Mouse (Mus musculus): Measurements from ENCODE around the gene Cage1. TPM values are rescaled to one million over a fixed set of nuclear protein-coding genes. Genes with fewer than 3 reads are reported as not detected.

Gene Cage1
- polyA plus RNA-seq, 2 experiments: 0.57 to 1.3 TPM

GRCm38 (mm10) chr13:37962541-37962940, 74.3 kb downstream of the Cage1 start:
- no peak for ATAC-seq (ENCODE audit: low FRiP score, low read depth)

GRCm38 (mm10) chr13:37959936-37960335, 76.9 kb downstream of the Cage1 start:
- 88% methylated on average over 7 of the region's 7 CpGs for WGBS
- no peak for ATAC-seq (ENCODE audit: low FRiP score, low read depth)
- Histone ChIP-seq H3K27ac (replicated peaks; ENCODE audit: low read depth, low read length) (no peak overlapping the region), H3K9ac (ENCODE audit: low read depth, low read length, severe bottlenecking) (no peak overlapping the region), H3K36me3 (ENCODE audit: control insufficient read depth, insufficient read depth, low read length) (no peaks in the 10 kb centered on the region), H3K4me2 (replicated peaks; ENCODE audit: low read depth, low read length, severe bottlenecking) (no peak overlapping the region), H3K9me3 (ENCODE audit: control insufficient read depth, low read length) (no peaks in the 10 kb centered on the region), H3K4me1 (ENCODE audit: control insufficient read depth, insufficient read depth, low read length) (peaks cover 11% of the 10 kb centered on the region), H3K4me3 (replicated peaks; ENCODE audit: low read length) (no peak overlapping the region), H3K27me3 (ENCODE audit: control insufficient read depth, insufficient read depth, low read length) (no peaks in the 10 kb centered on the region)
- no peak for TF ChIP-seq POLR2A (IDR thresholded peaks at IDR 0.05; ENCODE audit: borderline replicate concordance, extremely low read depth, insufficient read depth, insufficient read length)
- no peak for DNase-seq (ENCODE audit: low spot score)

More at GRCm38 (mm10) chr13:37962541-37962940, 74.3 kb downstream of the Cage1 start:
- Histone ChIP-seq H3K4me2 (replicated peaks; ENCODE audit: low read depth, low read length, severe bottlenecking) (no peak overlapping the region), H3K4me3 (replicated peaks; ENCODE audit: low read length) (no peak overlapping the region), H3K9me3 (ENCODE audit: control insufficient read depth, low read length) (no peaks in the 10 kb centered on the region), H3K36me3 (ENCODE audit: control insufficient read depth, insufficient read depth, low read length) (no peaks in the 10 kb centered on the region), H3K9ac (ENCODE audit: low read depth, low read length, severe bottlenecking) (no peak overlapping the region), H3K27ac (replicated peaks; ENCODE audit: low read depth, low read length) (no peak overlapping the region), H3K27me3 (ENCODE audit: control insufficient read depth, insufficient read depth, low read length) (no peaks in the 10 kb centered on the region), H3K4me1 (ENCODE audit: control insufficient read depth, insufficient read depth, low read length) (peaks cover 21% of the 10 kb centered on the region)
- DNase-seq (ENCODE audit: low spot score): no peak
- WGBS: 69% methylated on average over 9 of the region's 9 CpGs
- TF ChIP-seq POLR2A (IDR thresholded peaks at IDR 0.05; ENCODE audit: borderline replicate concordance, extremely low read depth, insufficient read depth, insufficient read length): no peak

GRCm38 (mm10) chr13:37959239-37959907, 77.5 kb downstream of the Cage1 start:
- no peak overlapping the region for H3K9ac ChIP-seq (ENCODE audit: low read depth, low read length, severe bottlenecking)
- H3K27me3 ChIP-seq (ENCODE audit: control insufficient read depth, insufficient read depth, low read length): no peaks in the 10 kb centered on the region
- peaks cover 7% of the 10 kb centered on the region; the same call in 1 of the 2 replicates for H3K4me1 ChIP-seq (ENCODE audit: control insufficient read depth, insufficient read depth, low read length)
- H3K4me2 ChIP-seq (replicated peaks; ENCODE audit: low read depth, low read length, severe bottlenecking): no peak overlapping the region
- DNase-seq (ENCODE audit: low spot score): no peak
- no peak for TF ChIP-seq POLR2A (IDR thresholded peaks at IDR 0.05; ENCODE audit: borderline replicate concordance, extremely low read depth, insufficient read depth, insufficient read length)
- WGBS: 75% methylated on average over 15 of the region's 15 CpGs
- H3K4me3 ChIP-seq (replicated peaks; ENCODE audit: low read length): no peak overlapping the region
- no peaks in the 10 kb centered on the region for H3K9me3 ChIP-seq (ENCODE audit: control insufficient read depth, low read length)
- no peaks in the 10 kb centered on the region for H3K36me3 ChIP-seq (ENCODE audit: control insufficient read depth, insufficient read depth, low read length)
- no peak for ATAC-seq (ENCODE audit: low FRiP score, low read depth)
- H3K27ac ChIP-seq (replicated peaks; ENCODE audit: low read depth, low read length): no peak overlapping the region

GRCm38 (mm10) chr13:37958498-37959238, 78.2 kb downstream of the Cage1 start:
- H3K27ac ChIP-seq (replicated peaks; ENCODE audit: low read depth, low read length): no peak overlapping the region
- H3K4me2 ChIP-seq (replicated peaks; ENCODE audit: low read depth, low read length, severe bottlenecking): no peak overlapping the region
- H3K9ac ChIP-seq (ENCODE audit: low read depth, low read length, severe bottlenecking): no peak overlapping the region
- TF ChIP-seq POLR2A (IDR thresholded peaks at IDR 0.05; ENCODE audit: borderline replicate concordance, extremely low read depth, insufficient read depth, insufficient read length): no peak
- H3K4me1 ChIP-seq (ENCODE audit: control insufficient read depth, insufficient read depth, low read length): 0 out of 2 replicates have a peak, but pooled peaks cover under 1% of the 10 kb centered on the region
- no peak for ATAC-seq (ENCODE audit: low FRiP score, low read depth)
- no peaks in the 10 kb centered on the region for H3K9me3 ChIP-seq (ENCODE audit: control insufficient read depth, low read length)
- WGBS: 90% methylated on average over 18 of the region's 18 CpGs
- H3K36me3 ChIP-seq (ENCODE audit: control insufficient read depth, insufficient read depth, low read length): no peaks in the 10 kb centered on the region
- no peaks in the 10 kb centered on the region for H3K27me3 ChIP-seq (ENCODE audit: control insufficient read depth, insufficient read depth, low read length)
- no peak overlapping the region for H3K4me3 ChIP-seq (replicated peaks; ENCODE audit: low read length)
- DNase-seq (ENCODE audit: low spot score): no peak

Small RNA genes within 50 kb of the gene (microRNA-seq; reads per million reads assigned to microRNA genes)
- not detected for gene Gm27387

Other genes starting within 250 kb of the Cage1 start
- gene Ssr1, start 42.9 kb downstream of the Cage1 start, polyA plus RNA-seq (2012; rRNA removed): 32.6 and 36.2 TPM in 2 replicates
- 130 and 137 TPM in 2 replicates for gene Ssr1, start 42.9 kb downstream of the Cage1 start, polyA plus RNA-seq (2014; fragmentation: Nextera tagmentation; extraction: Ambion mirVana)
- 33.7 and 54.4 TPM in 2 replicates for gene Riok1, start 74 bp downstream of the Cage1 start, polyA plus RNA-seq (2012; rRNA removed)
- 45.4 and 52.4 TPM in 2 replicates for gene Riok1, start 74 bp downstream of the Cage1 start, polyA plus RNA-seq (2014; fragmentation: Nextera tagmentation; extraction: Ambion mirVana)
- gene Dsp, start 114.2 kb upstream of the Cage1 start, polyA plus RNA-seq (2012; rRNA removed): 15.6 and 24.9 TPM in 2 replicates
- gene Dsp, start 114.2 kb upstream of the Cage1 start, polyA plus RNA-seq (2014; fragmentation: Nextera tagmentation; extraction: Ambion mirVana): 39.4 and 50.1 TPM in 2 replicates
- gene Snrnp48, start 167.9 kb upstream of the Cage1 start, polyA plus RNA-seq (2012; rRNA removed): 41.0 and 54.2 TPM in 2 replicates
- gene Snrnp48, start 167.9 kb upstream of the Cage1 start, polyA plus RNA-seq (2014; fragmentation: Nextera tagmentation; extraction: Ambion mirVana): 30.1 and 38.9 TPM in 2 replicates